8 mouse cellular contexts compared by ENCODE assay signal in the genomic region with DNA sequence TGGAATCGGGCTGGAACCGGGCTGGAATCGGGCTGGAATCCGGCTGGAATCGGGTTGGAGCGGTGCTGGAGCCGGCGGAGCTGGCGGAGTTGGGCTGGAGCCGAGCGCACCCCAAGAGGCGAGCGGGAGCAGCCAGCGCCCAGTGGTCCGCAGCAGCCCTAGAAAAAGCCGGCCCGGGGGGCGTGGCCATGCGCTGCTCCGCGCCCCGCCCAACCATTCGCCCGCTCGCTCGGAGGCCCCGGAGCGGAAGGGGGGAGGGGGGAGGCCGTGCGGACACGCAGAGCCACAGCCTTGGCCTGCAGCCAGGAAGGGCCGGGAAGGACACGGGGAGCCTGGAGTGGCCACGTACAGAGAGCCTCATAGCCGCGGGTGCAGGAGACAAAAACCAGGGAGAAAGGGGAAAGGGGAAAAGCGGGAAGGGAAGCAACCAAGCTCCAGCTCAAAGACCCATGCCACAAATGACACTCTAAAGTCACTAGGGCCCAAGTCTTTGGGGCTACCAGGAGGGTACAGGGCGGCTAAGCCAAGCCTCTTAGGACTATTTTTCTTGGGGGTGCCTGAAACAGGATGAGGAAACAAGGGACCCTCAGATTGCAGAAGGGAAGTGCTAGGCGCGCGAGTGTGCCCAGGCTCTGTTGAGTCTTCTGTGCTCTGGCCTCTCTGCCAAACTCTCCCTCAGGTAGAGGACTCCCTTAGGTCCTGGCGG.
DNase-seq lines count a peak whose midpoint lies in the region; ATAC-seq lines count a peak whose summit lies in the region.

No protein-coding gene starts in this region.

- H3K4me3 ChIP-seq in hindbrain, embryonic 10.5 days = peak overlapping the region; percentile 64

- peaks cover 22% of the 10 kb centered on the region for H3K4me1 ChIP-seq in hindbrain, embryonic 10.5 days (replicated peaks)

- H3K27ac ChIP-seq in hindbrain, embryonic 10.5 days = peak overlapping the region; percentile 89

- 18% methylated on average over 37 of the region's 42 CpGs for WGBS in hindbrain, embryonic 10.5 days

- H3K9me3 ChIP-seq in hindbrain, embryonic 10.5 days = peaks cover 3% of the 10 kb centered on the region; the same call in 1 of the 2 replicates

- H3K36me3 ChIP-seq in hindbrain, embryonic 10.5 days = no peaks in the 10 kb centered on the region

- peaks cover 19% of the 10 kb centered on the region for H3K27me3 ChIP-seq in hindbrain, embryonic 10.5 days (ENCODE audit: insufficient read depth, poor library complexity, severe bottlenecking)

- DNase-seq in MN1 (ENCODE audit: low spot score) = peak; percentile 77
- peak; percentile 18 for DNase-seq in cerebellum, adult 9-10 months
- DNase-seq in hindbrain, embryonic 10.5 days (ENCODE audit: low spot score) = peak; percentile 86
- peak; percentile 47 for DNase-seq in layer of hippocampus, postnatal 36 days
- DNase-seq in lung, postnatal 36 days = peak; percentile 93
- peak; percentile 89 for DNase-seq in retina, postnatal 1 day
- peak; percentile 84 for DNase-seq in thymus, postnatal 4 days

- 0 out of 2 replicates have a peak, but pooled peaks have one; percentile 16 for ATAC-seq in frontal cortex, adult (ENCODE audit: low TSS enrichment)

Comparison
In these comparisons a context has a peak if more than half of its experiments do, and no peak if none do; other contexts are left out.
1. Peak in every context shown above with its lines: DNase-seq, ATAC-seq, H3K4me3 ChIP-seq and H3K27ac ChIP-seq.
2. DNase-seq: peak in every context shown above with its lines; median percentile 93 in lung, postnatal 36 days; 89 in retina, postnatal 1 day; 86 in hindbrain, embryonic 10.5 days; 84 in thymus, postnatal 4 days; 77 in MN1; 47 in layer of hippocampus, postnatal 36 days; 18 in cerebellum, adult 9-10 months.